Mouse (Mus musculus) midbrain, embryonic 10.5 days (tissue): ENCODE measurements around the gene Calm3. TPM values are rescaled to one million over a fixed set of nuclear protein-coding genes. Genes with fewer than 3 reads are reported as not detected.

ENCODE experiments used
- DNase-seq: peaks from one replicate; pipeline ENCODE4 v3.0.0-alpha.2; 2017; ENCODE audit warnings: low spot score
- H3K27ac ChIP-seq: fragments of 300-500 bp; sonication (generic); replicated peaks from 2 replicates; pipeline ENCODE4 v1.5.1; 2016; ENCODE audit warnings: mild to moderate bottlenecking
- H3K27me3 ChIP-seq: fragments of 300-500 bp; sonication (generic); 2 replicates; pipeline ENCODE4 v1.6.1; 2016; ENCODE audit warnings: low read depth, mild to moderate bottlenecking; ENCODE audit not compliant: poor library complexity, severe bottlenecking
- H3K36me3 ChIP-seq: fragments of 300-500 bp; sonication (generic); 2 replicates; pipeline ENCODE4 v1.6.1; 2016; ENCODE audit warnings: mild to moderate bottlenecking, moderate library complexity
- H3K4me1 ChIP-seq: fragments of 300-500 bp; sonication (generic); 2 replicates; pipeline ENCODE4 v1.6.1; 2016
- H3K4me3 ChIP-seq: fragments of 300-500 bp; sonication (generic); 2 replicates; pipeline ENCODE4 v1.5.1; 2016; ENCODE audit warnings: mild to moderate bottlenecking, moderate library complexity
- H3K9me3 ChIP-seq: fragments of 300-500 bp; sonication (generic); replicated peaks from 2 replicates; pipeline ENCODE4 v1.6.1; 2016; ENCODE audit warnings: mild to moderate bottlenecking
- WGBS: fragments of 180-500 bp; shearing (Covaris S2); methylation state at CpG from one replicate; pipeline ENCODE4 v1.1.7; 2016; 5-methylcytosine and 5-hydroxymethylcytosine counted together
- polyA plus RNA-seq: library from polyadenylated mRNA; unstranded; fragments of >200 nt; fragmentation: Nextera tagmentation; extraction: Ambion mirVana; gene quantifications from 2 replicates; pipeline ENCODE4 v1.2.1, GENCODE M21; 2016

The Calm3 gene
- polyA plus RNA-seq, 1 experiment from 2014 or later, result 174 TPM

- H3K4me1 ChIP-seq, result peaks cover 42% of the 10 kb centered on the region
- no peak overlapping the region for H3K4me3 ChIP-seq
- 91% methylated on average over 9 of the region's 9 CpGs for WGBS
- no peak overlapping the region for H3K27ac ChIP-seq
- no peaks in the 10 kb centered on the region for H3K27me3 ChIP-seq
- no peaks in the 10 kb centered on the region for H3K9me3 ChIP-seq
- H3K36me3 ChIP-seq, result peaks cover 81% of the 10 kb centered on the region
- DNase-seq, result no peak
These were observed 5.9 kb downstream of the Calm3 start for GRCm38 (mm10) chr7:16918014-16918413.

DNA sequence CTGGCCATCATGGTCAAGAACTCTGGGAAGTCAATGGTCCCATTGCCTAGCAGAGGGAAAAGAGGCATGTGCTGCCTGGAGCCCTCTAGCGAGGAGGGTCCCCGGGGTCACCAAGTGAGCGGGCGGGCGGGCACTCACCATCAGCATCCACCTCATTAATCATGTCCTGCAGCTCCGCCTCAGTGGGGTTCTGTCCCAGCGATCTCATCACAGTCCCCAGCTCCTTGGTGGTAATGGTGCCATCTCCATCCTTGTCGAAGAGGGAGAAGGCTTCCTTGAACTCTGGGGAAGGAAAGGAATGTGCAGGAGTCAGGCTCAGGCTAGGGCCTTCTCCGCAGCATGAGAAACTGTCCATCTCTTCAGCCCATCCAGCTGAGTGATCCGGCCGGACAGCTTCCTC is 6.5 kb downstream of the Calm3 start:
- peaks cover 81% of the 10 kb centered on the region for H3K36me3 ChIP-seq
- H3K27me3 ChIP-seq, result no peaks in the 10 kb centered on the region
- WGBS, result 90% methylated on average over 11 of the region's 11 CpGs
- H3K9me3 ChIP-seq, result no peaks in the 10 kb centered on the region
- no peak overlapping the region for H3K4me3 ChIP-seq
- DNase-seq, result no peak
- H3K4me1 ChIP-seq, result peaks cover 36% of the 10 kb centered on the region
- H3K27ac ChIP-seq, result no peak overlapping the region

- no peak overlapping the region for H3K4me3 ChIP-seq
- H3K36me3 ChIP-seq, result peaks cover 74% of the 10 kb centered on the region
- H3K27ac ChIP-seq, result no peak overlapping the region
- WGBS, result 89% methylated on average over 30 of the region's 30 CpGs
- no peaks in the 10 kb centered on the region for H3K27me3 ChIP-seq
- DNase-seq, result no peak
- H3K9me3 ChIP-seq, result no peaks in the 10 kb centered on the region
- H3K4me1 ChIP-seq, result peaks cover 28% of the 10 kb centered on the region
These were observed 7.3 kb downstream of the Calm3 start for GRCm38 (mm10) chr7:16916342-16917265.

- Histone ChIP-seq H3K27me3 (no peaks in the 10 kb centered on the region), H3K27ac (no peak overlapping the region), H3K4me1 (peaks cover 19% of the 10 kb centered on the region), H3K36me3 (peaks cover 65% of the 10 kb centered on the region), H3K4me3 (no peak overlapping the region), H3K9me3 (no peaks in the 10 kb centered on the region)
- 94% methylated on average over 32 of the region's 32 CpGs for WGBS
- DNase-seq, result no peak
These were observed 8.2 kb downstream of the Calm3 start for GRCm38 (mm10) chr7:16915461-16916340.

GRCm38 (mm10) chr7:16914453-16915343 is 9.2 kb downstream of the Calm3 start:
- peaks cover 58% of the 10 kb centered on the region for H3K36me3 ChIP-seq
- no peak overlapping the region for H3K27ac ChIP-seq

DNA sequence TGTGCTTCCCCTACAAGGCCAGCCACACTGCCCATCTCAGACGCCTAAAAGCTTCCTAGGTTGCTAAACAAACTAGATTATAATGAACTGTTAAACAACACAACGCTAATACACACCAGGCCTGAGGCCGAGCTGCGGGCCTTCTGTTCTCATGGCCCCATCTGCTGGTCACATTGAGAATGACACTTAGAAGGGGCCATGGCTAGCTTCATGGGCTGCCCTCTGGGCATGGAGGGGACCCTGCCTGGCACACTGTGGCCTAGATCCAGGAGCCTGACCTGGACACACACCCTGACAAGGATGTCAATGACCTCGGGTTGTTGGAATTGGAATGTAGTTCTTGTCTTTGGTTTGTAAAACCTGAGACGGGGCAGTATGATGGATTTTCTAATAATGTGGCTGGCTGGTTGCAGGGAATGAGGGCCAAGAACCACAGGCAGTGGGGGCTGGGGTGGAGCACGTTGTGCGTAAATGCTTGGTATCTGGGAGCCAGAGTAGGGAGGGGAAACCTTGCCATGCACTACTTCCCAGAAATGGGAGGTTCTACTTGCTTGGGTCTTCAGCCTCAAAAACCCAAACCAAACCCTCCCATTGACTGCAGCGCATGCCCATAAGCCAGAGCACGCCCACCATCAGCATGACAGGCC is 10.0 kb downstream of the Calm3 start:
- 0 out of 2 replicates have a peak, but pooled peaks cover 3% of the 10 kb centered on the region for H3K4me1 ChIP-seq
- no peak overlapping the region for H3K27ac ChIP-seq
- H3K36me3 ChIP-seq, result peaks cover 50% of the 10 kb centered on the region
- H3K9me3 ChIP-seq, result no peaks in the 10 kb centered on the region
- H3K4me3 ChIP-seq, result no peak overlapping the region
- peak; percentile 69 for DNase-seq
- WGBS, result 41% methylated on average over 10 of the region's 10 CpGs
- no peaks in the 10 kb centered on the region for H3K27me3 ChIP-seq

More at GRCm38 (mm10) chr7:16914453-16915343, 9.2 kb downstream of the Calm3 start:
- H3K4me3 ChIP-seq, result no peak overlapping the region
- H3K9me3 ChIP-seq, result no peaks in the 10 kb centered on the region
- H3K27me3 ChIP-seq, result no peaks in the 10 kb centered on the region
- no peak for DNase-seq
- 86% methylated on average over 18 of the region's 18 CpGs for WGBS
- H3K4me1 ChIP-seq, result peaks cover 11% of the 10 kb centered on the region

- Histone ChIP-seq H3K4me3 (no peak overlapping the region), H3K9me3 (no peaks in the 10 kb centered on the region), H3K27me3 (no peaks in the 10 kb centered on the region), H3K36me3 (peaks cover 35% of the 10 kb centered on the region), H3K4me1 (peaks cover 8% of the 10 kb centered on the region), H3K27ac (no peak overlapping the region)
- no peak for DNase-seq
- WGBS, result 86% methylated on average over 6 of the region's 6 CpGs
These were observed 11.6 kb downstream of the Calm3 start for GRCm38 (mm10) chr7:16912360-16912759.

DNA sequence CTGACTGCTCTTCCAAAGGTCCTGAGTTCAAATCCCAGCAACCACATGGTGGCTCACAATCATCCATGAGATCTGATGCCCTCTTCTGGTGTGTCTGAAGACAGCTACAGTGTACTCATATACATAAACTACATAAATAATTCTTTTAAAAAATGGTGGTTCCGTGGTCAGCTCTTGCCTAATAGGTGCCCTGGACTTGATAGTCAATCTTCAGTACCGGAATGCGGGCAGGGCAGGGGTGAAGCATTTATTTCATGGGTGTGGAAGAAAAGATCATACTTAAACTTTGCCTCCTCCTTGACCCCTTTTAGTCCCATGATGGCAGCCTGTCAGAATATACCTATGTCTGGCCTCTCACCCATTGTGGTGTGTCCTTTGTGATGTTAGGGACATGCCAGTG is 12.0 kb downstream of the Calm3 start:
- H3K4me3 ChIP-seq, result no peak overlapping the region

DNA sequence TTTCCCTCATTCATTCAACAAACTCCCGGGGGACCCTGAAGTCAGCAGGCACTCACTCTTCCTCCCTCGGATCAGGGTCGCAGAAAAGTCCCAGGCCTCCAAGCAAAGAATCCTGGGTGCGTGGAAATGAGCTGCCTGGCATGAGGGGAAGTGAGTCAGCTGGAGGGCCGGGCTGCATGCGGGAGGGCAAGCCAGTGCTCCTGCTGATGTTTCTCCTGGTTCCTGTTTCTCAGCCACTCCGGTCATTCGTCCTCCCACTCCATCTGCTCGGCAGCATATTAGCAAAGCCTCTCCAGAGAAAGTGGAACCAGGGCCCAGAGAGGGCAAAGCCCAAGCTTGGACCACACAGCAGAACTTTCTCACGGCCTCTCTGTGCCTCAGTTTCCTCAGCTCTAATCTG is 14.0 kb downstream of the Calm3 start:
- H3K4me3 ChIP-seq, result no peak overlapping the region
- DNase-seq, result no peak
- no peaks in the 10 kb centered on the region for H3K9me3 ChIP-seq
- H3K27me3 ChIP-seq, result no peaks in the 10 kb centered on the region
- peaks cover 11% of the 10 kb centered on the region for H3K36me3 ChIP-seq
- peaks cover 26% of the 10 kb centered on the region for H3K4me1 ChIP-seq
- 64% methylated on average over 10 of the region's 10 CpGs for WGBS
- no peak overlapping the region for H3K27ac ChIP-seq

More for the DNA sequence above, 12.0 kb downstream of the Calm3 start:
- no peak for DNase-seq
- WGBS, result 97% methylated on average over 3 of the region's 3 CpGs
- Histone ChIP-seq H3K36me3 (peaks cover 30% of the 10 kb centered on the region), H3K27ac (no peak overlapping the region), H3K27me3 (no peaks in the 10 kb centered on the region), H3K4me1 (peaks cover 8% of the 10 kb centered on the region), H3K9me3 (no peaks in the 10 kb centered on the region)

DNA sequence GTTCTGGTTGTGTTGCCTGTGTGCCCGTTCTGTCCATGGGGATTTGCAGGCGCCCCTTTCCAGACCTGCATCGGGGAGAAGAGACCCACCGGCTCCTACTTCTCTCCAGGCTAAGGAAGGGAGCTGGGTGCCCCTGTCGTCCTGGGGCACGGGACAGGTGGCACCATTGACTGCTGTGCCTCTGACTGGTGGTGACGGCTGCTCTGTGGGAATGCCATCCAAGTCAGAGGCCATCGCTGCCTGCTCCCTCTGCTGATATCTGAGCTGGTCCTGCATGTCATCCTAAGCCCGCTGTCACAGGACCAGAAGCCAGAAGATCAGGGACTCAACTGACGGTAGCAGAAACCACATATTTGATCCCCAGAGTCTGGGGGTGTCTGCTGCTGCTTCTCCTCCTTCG is 15.1 kb downstream of the Calm3 start:
- Histone ChIP-seq H3K27ac (0 out of 2 replicates have a peak overlapping the region, but pooled peaks have one; percentile 19), H3K9me3 (no peaks in the 10 kb centered on the region), H3K4me1 (peaks cover 26% of the 10 kb centered on the region), H3K36me3 (peaks cover under 1% of the 10 kb centered on the region; the same call in 1 of the 2 replicates), H3K4me3 (no peak overlapping the region), H3K27me3 (no peaks in the 10 kb centered on the region)
- WGBS, result 68% methylated on average over 11 of the region's 11 CpGs
- no peak for DNase-seq

DNA sequence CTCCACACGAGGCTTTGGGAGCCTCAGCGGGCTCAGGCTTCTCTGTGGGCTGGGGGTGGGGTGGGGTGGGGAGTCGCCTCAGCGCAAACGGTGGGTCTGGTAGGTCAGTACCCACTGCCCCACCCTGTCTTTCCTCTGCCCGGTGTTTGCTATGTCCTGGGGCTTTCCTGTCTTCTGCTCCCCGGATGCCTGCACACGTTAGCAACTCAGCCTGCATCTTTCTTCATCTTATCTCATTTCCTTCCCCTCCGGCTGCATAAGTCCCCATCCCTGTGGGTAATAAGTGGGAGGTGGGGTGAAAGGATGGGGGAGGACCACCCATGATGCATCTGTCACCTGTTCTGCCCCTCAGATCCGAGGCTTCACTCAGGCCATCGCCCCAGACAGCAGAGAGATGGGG is 15.5 kb downstream of the Calm3 start:
- 60% methylated on average over 11 of the region's 11 CpGs for WGBS
- no peak overlapping the region for H3K4me3 ChIP-seq
- H3K27me3 ChIP-seq, result no peaks in the 10 kb centered on the region; the same call in 1 of the 2 replicates
- no peaks in the 10 kb centered on the region for H3K36me3 ChIP-seq
- 0 out of 2 replicates have a peak overlapping the region, but pooled peaks have one; percentile 19 for H3K27ac ChIP-seq
- DNase-seq, result no peak
- H3K4me1 ChIP-seq, result peaks cover 26% of the 10 kb centered on the region
- no peaks in the 10 kb centered on the region for H3K9me3 ChIP-seq
